Mouse (Mus musculus) bone marrow, adult 2 months (tissue): Measurements from ENCODE around the gene Mpeg1.

ENCODE experiments used
- CTCF ChIP-seq: fragments of 200-500 bp; IDR thresholded peaks from 2 replicates; pipeline ENCODE4 v1.5.1; 2011; ENCODE audit warnings: low read length, control low read depth; ENCODE audit not compliant: control insufficient read depth, insufficient read depth
- POLR2A ChIP-seq: fragments of 200-500 bp; IDR thresholded peaks from 2 replicates; pipeline ENCODE4 v1.6.1; 2011; ENCODE audit warnings: low read depth, mild to moderate bottlenecking, control low read depth, low read length, borderline replicate concordance; ENCODE audit not compliant: control insufficient read depth

DNA sequence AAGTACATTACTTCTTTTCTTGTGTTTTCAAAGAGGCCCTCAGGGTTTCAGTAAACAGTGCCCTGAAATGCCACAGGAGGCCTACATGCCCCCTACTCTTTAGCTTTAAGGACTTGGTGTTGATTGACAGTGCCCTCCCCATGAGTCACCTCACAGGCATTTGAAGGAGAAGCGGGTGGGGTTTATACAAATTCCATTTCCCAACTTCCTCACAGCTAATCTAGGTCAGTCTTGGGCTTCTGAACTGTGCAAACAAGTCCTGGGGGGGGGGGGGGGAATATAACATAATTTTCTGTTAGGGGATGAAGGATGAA, 3.1 kb downstream of the Mpeg1 start:
- TF ChIP-seq CTCF (no peak), POLR2A (no peak)
